Mouse (Mus musculus) adipocyte (in vitro differentiated cells): ENCODE data around the gene Fam168a.

ENCODE experiments used
- DNase-seq: peaks from one replicate; pipeline ENCODE4 v3.0.0-alpha.2; 2016; ENCODE audit warnings: low spot score

The Fam168a gene

DNA sequence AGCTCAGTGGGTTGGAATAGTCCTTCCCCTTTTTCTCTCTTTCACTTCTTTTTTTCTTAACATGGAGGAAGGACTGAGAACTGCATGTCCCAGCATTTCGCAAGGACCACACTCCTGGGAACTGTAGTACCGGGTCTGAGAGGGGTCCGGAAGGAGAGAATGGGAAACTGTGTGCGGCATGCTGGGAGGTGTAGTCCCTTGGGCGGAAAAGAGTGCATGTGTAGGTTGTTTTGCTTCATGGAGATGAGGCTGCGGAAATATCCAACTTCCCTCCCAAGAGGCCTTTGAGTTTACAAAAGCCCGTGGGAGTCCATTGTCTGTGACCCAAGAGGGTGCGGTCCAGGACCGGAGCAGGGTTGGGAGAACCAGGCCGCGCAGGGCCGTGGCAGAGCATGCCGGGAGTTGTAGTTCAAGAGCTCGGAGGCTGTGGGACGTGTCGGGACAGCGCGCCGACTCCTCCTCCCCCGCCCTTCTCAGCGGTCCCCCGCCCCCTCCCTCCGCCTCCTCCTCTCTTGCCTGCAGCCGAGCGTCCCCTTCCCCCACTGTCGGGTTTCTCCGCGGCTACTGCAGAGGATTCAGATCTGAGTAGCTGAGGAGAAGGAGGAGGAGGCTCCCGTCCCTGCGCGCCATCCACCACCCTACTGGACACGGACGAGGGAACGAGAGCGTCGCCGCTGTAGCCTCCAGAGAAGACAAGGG lies at the start of gene Fam168a:
Gene Fam168a, plus strand, starts transcription at position 493 of the 699 bp plus-strand sequence.
- peak; percentile 92 for DNase-seq

DNA sequence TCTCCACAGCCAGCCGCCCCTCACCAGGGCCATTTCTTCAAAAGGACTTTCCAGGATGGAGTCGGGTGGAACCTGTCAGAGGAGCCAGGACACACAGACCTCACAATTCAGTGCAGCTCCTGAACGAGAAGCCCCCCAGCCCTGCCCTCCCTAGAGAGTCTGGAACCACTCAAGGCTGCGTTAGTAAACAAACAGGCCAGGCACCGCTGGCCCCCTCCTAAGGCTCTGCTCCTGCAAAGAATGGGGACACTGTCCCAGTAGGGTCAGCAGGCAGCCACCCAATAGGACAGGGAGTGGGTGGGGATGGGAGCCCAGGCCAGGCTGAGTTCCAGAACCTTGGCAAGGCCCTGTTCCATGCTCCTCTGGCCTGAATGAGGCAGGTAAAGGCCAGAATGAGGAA lies 49.7 kb upstream of the Fam168a start:
- DNase-seq, result no peak

DNA sequence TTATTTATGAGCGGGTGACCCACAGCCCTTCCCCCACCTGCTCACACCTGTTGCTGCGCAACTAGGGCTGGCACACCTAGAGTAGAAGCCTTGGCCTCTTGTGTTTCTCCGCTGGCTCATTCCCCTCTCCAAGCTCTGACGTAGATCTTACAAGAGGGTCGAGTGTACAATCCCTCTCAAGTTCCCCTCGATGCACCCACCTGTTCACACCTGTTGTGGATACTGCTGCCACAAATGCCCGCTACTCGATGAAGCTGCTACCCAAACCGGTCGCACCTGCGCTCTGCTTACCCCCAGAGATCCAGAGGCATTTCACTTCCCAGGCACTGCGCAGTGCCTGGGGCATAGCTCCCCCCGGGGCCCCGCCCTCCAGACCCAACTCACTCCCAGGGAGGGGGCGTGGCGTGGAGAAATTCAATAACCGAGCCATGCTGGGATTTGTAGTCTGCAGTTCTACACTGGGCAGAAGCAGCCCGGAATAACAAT lies 48.3 kb upstream of the Fam168a start:
- DNase-seq, result no peak

DNA sequence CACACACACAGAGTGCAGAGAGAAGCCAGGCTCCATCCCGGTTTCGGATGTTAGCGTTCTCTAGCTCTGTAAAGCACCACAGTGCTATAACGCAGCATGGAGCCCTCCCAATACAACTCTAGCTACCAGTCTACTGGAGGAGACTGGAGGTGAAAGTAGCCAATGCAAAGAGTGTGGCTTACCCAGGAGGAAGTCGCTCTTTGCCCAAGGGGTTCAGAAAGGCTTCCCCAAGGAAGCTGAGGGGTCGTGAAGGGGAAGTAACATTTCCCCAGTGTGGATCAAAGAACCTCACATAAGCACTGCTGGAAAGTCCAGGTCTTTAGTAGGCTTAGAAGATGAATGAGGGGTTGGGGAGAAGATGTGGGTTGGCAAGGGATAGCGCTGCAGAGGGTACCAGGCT lies 45.2 kb upstream of the Fam168a start:
- no peak for DNase-seq

DNA sequence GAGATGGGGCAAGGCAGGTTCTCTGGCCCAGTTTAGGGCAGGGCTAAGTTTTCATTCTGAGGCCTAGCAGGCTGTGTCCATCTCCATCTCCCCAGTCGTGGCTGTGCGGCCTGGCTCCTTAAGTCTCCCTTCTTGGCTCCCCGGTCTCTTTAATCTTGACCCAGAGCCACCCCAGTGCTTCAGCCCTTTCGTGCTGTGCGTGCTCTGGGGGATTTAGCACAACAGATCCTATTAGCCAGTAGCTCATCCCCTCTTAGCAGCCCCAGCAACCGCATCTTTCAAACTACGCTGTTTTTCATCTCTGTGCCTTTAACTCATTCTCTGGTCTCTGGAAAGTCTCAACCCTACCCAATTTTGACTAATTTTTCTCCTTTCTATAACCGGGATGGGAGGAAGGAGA lies 44.2 kb upstream of the Fam168a start, which contains the start of gene Plekhb1:
Gene Plekhb1, minus strand, starts transcription at position 184 of the 400 bp plus-strand sequence.
- no peak for DNase-seq

DNA sequence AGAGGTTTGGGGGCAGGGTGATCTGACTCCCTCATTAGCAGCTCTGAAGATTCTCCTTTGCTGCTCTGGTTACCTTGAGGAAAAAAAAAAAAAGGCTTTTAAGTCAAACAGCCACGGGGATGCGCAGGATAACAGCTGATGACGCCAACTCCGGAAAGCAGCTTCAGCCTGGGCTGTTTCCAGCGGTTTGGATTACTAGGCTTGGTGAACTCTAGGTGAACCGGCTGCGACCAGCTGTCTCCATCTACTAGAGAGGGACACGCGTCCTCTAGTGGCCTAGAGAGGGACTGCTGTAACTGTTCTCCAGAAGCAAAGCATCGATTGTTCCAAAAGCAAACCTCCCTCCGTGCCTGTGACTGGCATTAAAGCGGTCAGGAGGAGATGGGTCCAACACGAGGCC lies 43.2 kb upstream of the Fam168a start:
- DNase-seq, result peak; percentile 90

DNA sequence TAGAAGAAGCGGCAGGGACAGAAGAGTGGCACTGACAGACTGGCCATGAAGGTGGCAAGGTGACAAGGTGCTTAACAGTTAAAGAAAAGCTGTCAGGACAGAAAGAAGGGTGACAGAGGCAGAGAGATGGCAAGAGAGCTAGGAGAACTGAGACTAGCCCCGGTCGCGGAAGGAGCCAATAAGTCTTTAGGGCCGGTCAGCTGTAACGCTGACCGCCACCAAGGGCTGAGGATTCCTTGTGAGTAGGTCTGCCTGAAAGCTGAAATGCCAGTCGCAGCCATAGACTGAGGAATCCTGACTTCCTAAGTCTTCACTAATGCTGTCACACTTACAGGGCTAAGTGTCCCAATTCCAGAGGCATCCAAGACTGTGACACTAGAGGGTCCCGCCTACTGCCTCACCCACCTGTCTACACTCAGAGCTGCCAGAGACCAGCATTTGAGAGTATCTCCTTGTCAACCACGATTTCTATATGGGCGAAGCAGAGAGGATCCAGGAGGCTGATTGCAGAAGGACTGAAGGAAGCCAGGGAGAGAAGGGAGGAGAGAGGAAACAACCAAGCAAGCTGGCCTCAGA lies 42.6 kb upstream of the Fam168a start:
- no peak for DNase-seq

DNA sequence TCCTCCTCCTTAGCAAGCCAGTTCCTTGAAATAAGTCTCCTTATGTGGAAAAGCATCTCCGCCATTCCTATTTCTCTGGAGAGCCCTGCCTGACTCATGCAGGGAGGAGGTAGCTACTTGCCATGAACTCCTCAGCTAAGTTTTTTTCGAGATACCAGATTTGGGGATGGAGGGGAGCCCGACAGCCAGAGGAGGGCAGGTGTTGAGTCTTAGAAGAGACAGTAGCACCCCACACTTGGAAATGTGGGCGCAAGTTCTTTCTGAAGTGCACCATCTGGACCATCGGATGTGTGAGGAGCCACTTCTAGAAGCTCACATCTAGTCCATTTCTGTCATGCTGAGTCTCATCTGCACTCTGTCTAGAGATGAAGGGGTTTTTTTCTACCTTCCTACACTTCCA lies 35.8 kb upstream of the Fam168a start:
- DNase-seq, result no peak

DNA sequence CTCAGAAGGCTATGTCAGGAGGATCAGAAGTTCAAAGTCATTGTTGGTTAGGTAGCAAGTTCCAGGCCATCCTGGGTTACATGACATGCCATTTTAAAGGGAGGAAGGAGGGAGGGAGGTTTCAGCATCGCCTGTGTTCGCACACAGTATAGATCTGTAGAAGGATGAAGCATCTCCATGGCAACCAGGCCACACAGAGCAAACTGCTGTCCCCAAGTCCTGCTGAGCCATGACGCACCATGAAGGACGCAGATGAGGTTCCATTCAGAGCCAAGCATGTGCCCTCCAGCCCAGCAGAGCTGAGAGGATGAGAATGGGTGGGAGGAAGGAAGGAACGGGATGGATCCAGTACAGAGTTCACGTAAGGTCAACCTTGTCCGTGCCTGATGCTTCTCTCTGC lies 33.0 kb upstream of the Fam168a start:
- no peak for DNase-seq

DNA sequence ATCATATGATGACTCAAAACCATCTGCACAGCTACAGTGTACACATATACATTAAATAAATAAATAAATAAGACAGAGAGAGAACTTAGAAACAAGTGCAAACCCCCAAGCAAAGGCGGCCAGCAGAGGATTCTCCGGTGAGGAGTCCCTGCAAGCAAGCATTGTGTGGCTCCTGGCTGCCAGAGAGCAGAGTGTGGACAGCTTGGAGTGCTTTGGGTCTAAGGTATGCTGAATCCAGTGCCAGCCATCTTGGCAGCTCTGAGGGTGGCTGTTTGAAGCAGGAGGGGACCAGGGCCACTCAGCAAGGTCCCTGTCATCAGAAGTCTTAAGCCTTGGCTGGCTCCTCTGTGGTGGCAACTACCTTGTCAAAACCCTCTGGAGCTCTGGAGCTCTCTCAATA lies 31.5 kb upstream of the Fam168a start:
- DNase-seq, result no peak

DNA sequence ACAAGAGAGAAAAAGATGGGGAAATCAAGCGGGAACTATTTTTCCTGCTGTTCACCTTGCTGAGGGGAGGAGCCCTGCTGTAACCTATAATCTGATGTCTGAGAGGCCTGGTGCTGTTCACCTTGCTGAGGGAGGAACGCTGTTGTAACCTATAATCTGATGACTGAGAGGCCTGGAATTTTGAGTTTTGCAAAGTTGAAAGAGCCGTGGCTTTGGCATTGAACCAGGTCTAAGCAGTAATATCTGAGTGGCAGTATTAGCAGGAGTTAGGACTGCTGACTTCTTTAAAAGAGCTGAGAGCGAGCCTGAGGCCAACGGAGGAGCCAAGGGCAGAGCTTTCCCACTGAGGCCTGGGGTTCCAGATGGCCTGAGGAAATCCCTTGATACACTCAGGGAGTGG lies 28.4 kb upstream of the Fam168a start:
- no peak for DNase-seq

DNA sequence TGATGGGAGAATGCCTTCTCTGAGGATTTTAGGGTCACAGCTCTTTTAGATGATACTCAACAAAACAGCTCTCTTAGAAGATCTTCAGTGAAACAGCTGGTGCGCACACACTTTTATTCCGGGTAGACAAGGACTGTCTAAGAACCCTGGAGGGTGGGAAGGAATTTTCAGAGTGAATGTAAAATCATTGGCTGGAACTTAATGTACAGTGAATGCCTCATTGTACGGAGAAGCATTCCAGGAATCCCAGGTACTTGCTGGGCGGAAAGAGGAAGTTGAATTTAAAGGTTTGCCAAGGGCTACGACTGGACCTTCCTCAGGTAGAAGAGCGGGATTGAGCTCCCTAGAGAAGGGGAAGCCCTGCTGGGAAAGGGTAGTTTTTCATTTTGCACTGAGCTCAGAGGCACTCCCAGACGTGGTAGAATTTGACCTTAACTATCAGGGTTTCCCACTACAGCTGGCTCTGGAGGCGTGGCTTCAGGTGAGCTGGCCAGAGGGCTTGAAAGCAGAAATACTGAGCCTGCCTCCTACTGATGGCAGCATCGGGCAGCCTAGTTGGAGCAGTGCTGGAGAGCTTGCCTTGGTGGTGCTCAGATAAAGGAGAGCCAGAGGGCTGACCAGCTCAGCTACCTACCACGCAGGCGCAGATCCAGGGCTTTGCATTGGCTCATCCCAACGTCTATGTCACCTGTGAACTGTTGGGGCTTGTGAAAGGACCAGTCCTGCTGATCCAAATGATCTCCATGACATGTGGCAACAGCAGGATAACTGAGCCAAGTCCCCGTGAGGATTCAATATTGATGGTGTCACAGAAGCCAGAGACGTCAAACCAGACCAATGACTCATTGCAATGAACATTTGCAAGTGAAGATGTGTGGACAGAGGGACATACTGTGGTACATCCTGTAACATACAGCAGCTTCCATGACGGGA lies 27.2 kb upstream of the Fam168a start:
- no peak for DNase-seq

DNA sequence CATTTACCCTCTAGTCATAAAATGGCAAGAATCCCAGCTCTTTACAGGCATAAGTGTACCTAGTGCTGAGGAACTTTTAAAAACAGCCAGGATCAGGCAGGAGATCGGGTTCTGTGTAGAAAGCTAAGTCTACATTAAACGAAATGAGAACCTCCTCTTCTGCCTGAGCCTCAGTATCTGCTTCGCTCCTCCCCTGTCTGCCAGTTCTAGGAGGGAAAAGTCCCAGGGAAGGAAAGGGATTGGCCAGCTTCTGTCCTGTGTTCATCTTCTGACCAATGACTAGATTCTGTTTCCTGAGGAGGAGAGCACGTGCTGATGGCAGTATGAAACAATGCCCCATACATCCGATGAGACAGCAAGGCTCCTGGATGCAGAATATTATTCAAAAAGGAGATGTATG lies 25.3 kb upstream of the Fam168a start:
- DNase-seq, result no peak

DNA sequence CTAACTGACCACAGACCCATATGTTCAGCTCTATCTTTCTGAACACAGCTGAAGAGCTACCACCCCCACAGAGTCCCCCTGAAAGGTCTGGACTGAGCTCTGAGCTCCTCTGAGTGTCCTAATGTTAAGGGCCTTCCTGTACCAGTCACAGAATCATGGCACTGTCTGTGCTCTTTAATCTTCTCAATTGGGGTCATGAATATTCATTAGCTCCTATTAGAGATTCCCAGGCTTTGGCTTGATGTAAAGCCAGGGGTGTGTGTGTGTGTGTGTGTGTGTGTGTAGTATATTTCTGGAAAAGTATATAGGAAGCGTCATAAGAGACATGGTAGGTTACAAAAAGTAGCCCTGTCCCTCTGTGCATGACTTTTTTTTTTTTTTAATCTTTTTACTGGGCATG lies 23.2 kb upstream of the Fam168a start:
- no peak for DNase-seq

DNA sequence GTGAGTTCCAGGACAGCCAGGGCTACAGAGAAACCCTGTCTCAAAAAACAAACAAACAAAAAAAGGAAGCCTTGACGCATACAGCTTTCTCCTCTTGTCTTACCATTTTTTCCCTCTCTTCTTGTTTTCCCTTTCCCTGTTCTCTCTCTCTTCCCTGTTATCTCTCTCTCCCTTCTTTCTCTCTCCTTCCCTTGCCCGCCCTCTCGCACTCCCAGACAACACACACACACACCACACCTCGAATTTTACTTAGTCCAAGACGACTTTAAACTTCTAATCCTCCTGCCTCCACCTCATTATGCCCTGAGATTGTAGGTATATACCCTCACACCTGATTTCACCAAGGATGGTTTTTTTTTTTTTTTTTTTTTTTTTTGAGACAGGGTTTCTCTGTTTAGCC lies 22.4 kb upstream of the Fam168a start:
- DNase-seq, result no peak

DNA sequence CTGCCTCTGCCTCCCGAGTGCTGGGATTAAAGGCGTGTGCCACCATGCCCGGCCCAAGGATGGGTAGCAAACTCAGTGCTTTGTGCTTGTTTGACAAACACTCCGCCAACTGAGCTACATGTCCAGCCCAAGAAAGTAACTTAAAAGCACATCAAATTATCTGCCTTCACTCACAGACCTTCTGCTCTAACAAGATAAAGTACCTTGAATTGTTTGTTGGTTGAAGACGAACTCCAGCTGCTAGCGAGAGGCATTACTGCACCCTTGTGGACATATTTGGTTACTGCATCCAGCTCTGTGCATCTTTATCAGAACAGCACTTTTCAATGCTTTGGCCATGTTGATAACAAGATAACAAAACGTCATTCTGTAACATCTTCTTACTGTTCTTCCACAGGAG lies 21.9 kb upstream of the Fam168a start:
- DNase-seq, result peak; percentile 51

DNA sequence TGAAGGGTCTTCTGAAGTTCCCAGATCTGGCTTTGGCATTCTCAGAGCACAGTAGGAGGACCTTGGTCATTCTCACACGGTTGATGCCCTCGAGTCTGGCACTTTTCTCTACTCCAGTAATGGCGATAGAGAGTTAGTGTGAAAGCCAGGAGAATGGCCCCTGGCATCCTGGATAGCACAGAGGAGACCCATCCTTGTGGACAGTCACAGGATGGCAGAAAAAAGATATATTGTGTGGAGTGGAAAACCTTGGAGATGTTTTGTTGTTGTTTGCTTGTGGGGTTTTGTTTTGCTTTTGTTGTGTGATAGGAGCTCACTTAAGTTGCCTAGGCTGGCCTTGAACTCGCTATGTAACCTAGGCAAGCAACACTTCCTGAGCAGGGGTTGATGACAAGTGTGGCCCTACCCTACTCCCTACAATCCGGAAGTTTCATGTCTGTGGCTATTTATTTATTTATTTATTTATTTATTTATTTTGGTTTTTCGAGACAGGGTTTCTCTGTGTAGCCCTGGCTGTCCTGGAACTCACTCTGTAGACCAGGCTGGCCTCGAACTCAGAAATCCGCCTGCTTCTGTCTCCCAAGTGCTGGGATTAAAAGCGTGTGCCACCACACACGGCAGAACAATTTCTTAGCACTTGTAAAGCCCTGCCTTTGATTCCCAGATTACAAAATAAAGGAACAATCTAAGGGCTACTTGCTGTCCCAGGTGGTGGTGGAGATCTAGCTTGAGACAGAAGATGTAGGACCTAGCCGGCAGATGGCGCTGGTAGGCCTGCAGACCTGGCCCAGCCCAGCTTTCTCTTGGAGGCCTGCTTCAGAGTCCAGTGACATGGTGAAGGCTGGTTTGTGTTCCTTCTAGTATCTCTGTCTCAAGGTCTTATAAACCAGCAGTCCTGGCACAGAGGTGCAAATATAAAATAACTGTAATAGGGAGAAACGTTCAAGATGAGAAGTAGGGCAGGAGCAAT lies 21.1 kb upstream of the Fam168a start:
- peak; percentile 76 for DNase-seq

DNA sequence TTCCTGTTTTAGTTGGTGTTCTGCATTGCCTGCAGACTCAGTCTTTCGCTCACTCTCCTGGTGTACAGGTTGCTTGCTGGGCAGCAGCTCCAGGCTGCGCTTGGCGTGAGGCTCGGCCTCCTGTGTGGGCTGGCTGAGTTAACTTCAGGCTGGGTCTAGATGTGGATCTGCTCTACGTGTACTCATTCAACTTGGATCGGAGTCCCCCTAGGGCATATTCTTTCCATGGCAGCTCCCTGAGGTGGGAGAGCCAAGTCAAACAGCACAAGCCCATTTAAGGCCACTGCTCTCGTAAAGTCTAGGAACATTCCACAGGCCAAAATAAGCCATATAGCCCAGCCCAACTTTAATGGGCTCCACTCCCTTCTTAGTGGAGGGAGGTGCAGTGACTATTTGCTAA lies 18.0 kb upstream of the Fam168a start:
- DNase-seq, result no peak

DNA sequence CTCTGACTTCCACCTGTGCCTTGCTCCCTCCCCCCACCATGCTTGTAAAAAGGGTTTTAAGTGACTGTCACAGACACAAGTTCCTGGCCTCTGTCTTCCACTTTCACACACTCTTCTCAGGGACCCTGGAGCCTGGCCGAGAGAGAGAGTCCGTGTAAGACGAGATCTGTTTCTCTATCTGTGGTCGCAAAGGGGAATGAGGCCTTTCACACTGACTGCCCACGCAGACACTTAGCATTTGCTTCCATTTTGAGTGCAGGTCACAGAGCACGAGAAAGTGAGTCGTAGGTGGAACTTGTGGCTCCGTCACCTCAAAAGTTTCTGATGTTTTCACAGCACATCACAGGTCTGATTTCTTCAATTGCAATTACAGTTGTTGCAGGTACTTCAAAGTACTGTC lies 13.2 kb upstream of the Fam168a start:
- DNase-seq, result no peak

DNA sequence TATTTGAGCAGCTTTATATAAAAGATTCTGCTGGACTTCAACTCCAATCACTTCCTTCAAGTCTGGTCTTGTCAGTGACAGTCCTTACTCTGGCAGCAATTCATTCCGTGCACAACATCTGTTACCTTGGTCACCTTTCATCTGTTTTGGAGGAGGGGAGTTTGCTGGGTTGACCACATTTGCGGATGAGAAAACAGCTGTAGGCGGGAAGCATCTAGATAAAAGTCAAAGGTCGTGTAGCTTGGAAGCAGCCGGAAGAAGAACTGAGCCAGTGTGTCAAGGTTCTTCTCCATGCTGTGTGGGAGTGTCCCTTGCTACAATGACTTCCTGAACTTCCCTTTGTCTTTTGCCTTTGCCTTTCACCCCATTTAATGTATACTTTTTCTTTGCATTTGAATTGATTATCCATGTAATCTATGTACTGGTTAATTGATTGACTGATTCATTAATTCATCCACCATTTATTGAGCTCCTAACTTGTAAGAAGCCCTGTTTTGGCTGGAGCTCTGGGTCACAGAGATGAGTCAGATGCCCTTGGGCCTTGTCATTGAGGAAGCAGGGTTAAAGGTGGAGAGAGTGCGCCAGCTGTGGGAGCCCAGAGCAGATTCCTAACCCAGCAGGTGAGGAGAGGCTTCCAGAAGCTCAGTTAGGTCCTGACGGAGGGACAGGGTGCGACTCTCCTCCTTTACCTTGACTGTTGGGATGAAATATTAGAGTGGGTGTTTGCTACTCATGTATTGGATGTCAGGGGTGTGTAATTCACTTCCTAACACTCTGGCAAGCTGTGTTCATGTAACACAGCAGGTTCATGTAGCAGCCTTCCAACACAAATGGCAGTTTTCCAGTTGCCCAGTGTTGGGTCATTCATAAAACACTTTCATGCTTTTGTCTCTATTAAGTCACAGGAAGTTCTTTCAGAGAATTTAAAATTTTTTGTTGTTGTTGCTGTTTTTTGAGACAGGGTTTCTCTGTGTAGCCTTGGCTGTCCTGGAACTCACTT lies 6.4 kb upstream of the Fam168a start:
- DNase-seq, result peak; percentile 51
